Mouse (Mus musculus): ENCODE data around the gene Apobec2. TPM values are rescaled to one million over a fixed set of nuclear protein-coding genes. Genes with fewer than 3 reads are reported as not detected.
"Not testable (repeated sequence)": the region's sequence is repeated elsewhere in the genome, so short reads cannot be mapped to it uniquely, and the experiment has no call there.

Apobec2 gene
- total RNA-seq (2021): not detected

DNA sequence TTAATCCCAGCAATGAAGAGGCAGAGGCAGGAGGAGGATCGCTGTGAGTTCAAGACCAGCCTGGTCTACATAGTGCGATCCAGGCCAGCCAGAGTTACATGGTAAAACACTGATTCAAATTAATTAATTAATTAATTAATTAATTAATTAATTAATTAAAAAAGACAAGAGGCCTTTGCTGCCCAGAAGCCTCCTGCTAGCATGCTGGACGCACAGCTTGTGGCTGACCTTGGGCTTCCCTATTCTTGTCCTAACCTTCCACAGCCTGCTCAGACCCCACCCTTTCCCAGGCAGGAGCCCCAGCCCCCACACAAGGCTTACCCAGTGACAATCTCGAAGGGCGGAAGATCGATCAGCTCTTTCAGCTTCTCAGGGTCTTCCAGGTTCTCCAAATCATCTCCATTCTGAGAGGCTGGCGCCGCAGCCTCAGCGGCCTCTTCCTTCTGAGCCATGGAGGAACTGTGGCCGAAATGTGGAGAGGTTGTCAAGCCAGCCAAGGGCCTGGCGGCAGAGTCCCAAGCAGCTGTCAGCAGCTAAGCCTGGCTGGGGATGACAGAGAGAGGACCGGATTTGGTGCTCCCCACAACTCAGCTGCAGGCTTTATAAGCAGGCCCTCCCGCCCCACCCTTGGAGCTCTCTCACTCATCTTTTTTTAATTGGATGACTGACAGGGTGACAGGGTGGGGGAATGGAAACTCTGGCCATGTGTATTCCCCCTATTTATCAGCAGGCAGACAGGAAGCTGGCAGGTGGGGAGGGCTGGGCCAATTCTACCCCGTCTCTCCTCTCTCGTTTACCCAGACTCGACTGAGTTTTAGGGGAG, at the start of gene Apobec2:
Gene Apobec2, minus strand, starts transcription at position 773 of the 823 bp plus-strand sequence.
- intact Hi-C loops (cut with DNase I): no loop called here
- DNase-seq (ENCODE audit: low spot score in 2 of 2): no peak

- intact Hi-C loops (cut with DNase I): no loop called here
- peak in 1 of 2 experiments; percentile 14 for DNase-seq (ENCODE audit: low spot score in 2 of 2)
These were observed 47.2 kb upstream of the Apobec2 start for GRCm38 (mm10) chr17:48479952-48480351.

DNA sequence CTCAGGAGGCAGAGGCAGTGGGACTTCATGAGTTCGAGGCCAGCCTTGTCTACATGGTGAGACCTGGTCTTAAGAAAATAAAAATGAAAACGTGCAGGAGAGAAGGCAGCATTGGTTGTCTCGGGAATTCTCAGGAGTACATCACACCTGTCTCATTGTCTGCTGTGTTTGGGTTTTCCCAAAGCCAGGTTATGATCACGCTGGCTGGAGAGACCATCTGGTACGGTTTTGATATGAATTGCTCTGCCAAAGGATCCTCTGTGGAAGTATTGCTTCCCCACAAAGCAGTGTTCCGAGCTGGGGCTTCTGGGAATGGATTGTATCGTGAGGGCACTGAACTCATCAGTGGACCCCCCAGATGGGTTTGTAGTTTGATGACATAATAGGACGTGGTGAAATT, 42.7 kb upstream of the Apobec2 start:
- DNase-seq (ENCODE audit: low spot score in 2 of 2): no peak
- intact Hi-C loops (cut with DNase I): no loop called here

DNA sequence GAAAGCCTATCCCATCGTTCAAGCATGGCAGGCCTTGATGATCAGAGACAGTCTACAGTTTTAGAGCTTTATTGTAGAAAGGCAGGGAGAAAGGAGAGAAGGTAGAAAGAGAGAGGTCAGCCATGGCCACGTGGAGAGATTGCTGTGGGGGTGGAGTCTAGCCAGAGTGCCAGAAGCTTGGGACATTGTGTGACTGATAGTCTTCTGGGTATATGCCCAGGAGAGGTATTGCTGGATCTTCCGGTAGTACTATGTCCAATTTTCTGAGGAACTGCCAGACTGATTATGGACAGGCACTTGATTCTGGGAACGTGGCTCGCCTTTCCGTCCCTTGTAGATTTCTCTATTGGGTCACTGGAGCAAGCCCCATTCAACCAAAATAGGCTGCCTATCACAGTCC, 41.6 kb upstream of the Apobec2 start:
- intact Hi-C loops (cut with DNase I); DNase-seq (ENCODE audit: low spot score in 2 of 2): not testable (repeated sequence)

DNA sequence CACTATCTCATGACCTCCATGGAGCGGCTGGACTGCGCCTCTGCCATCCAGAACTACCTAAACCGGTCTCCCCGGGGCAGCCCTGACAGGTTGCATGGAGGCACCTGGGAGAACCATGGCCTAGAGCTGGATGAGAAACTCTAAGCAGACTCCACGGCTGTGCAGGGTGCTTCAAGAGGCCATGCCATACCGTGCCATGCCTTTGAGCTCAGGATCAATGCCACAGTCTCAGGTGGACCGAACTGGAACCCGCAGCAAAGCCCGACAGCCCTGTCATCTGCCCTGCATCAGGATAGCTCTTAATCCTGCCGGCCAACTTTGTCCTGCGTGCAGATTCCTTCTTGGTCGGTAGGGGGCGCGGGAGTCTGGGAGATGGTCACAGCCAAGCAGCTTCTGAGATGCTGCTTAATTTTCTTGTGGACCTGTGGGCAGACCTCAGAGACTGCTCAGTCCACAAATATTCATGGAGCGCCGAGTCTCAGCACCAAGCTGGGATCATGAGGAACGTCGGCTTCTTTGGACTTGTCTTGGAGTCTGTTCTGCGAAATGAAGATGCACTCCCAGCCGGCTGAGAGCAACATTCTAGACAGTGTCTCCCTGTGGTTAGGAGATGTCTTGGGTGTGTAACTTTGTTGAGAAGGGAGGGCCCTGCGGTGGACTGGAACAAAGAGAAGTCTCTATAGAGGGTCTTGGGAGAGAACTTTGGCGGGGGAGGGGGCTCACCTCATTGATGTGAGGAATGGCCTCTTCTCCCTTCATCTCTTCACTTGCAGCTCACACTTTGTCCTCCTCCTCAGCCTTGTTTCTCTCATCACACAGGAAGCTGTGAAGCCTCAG, 34.9 kb upstream of the Apobec2 start:
- intact Hi-C loops (cut with DNase I): loop anchor here (1.0 to 5.0 kb wide), 4 partner anchors 135 to 935 kb away; partner anchors contain the start of gene Lrfn2
- DNase-seq (ENCODE audit: low spot score in 2 of 2): peak; percentile 86 to 90

GRCm38 (mm10) chr17:48466769-48467394, 34.2 kb upstream of the Apobec2 start:
- intact Hi-C loops (cut with DNase I): loop anchor here (1.0 to 5.0 kb wide), 4 partner anchors 135 to 935 kb away; partner anchors contain the start of gene Lrfn2
- DNase-seq (ENCODE audit: low spot score in 2 of 2): no peak

GRCm38 (mm10) chr17:48463391-48463790, 30.7 kb upstream of the Apobec2 start:
- no peak for DNase-seq (ENCODE audit: low spot score in 2 of 2)
- intact Hi-C loops (cut with DNase I): no loop called here

DNA sequence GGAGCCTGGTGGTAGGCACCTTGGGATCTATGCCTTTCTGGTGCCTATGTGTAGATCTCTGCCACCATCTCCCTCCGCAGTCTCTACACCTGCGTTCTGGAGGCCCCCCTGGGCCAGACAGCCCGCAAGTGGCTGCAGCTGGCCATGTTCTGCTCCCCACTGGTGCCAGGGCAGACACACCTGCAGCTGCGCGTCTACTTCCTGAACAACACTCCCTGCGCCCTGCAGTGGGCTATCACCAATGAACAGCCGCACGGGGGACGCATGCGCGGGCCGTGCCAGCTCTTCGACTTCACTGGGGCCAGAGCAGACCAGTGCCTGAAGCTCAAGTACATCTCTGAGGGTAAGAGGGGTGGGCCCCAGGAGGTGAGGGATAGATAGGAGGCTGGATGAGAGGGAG, 29.4 kb upstream of the Apobec2 start:
- DNase-seq (ENCODE audit: low spot score in 2 of 2): no peak
- intact Hi-C loops (cut with DNase I): no loop called here

DNA sequence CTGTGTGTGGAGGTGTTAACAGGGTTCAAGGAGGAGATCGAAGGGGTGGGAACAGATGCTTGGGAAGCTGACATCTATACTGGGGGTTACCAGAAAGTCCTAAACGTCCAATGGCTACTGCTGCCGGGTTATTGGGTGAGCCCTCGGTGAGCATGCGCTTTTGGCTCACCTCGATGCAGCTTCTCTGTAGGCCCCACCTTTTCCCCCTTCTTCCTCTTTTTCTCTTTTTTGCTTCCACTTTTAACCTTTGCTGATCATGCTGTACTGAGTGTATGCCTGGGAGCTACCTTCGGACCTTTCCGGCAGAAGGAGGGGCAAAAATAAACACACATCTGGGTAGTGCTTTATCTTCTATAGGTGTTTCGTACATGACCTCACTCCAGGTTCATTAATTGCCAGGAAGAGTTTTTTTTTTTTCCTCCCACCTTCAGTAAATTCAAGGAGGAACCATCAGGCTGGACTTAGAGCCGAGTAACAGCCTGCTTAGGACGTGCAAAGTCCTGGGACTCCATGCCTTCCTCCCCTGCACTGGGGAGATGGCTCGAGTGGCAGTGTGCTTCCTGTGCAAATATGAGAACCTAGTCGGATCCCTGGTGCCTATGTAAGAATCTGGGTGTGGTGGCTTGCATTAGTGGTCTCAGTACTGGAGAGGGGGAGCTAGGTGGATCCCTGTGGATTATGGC, 25.4 kb upstream of the Apobec2 start:
- DNase-seq (ENCODE audit: low spot score in 2 of 2): no peak
- intact Hi-C loops (cut with DNase I): no loop called here

DNA sequence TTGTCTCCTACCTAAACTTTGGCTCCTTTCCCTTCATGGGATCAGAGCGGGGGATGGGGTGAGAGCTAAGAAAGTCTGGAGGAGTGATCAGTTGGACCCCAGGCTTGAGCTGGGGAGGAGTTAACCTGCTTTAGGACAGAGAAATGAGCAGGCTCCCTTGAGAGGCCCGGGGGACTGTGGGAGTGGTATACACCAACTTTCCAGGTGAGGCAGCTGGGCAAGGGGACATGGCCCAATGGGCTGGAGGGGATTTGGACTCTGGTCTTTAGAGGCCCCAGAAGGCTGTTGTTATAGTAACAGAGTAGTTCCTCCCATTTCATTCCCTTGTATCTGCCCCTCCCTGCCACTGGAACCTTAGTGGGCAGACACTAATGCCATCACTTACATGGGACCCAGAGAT, 23.2 kb upstream of the Apobec2 start:
- DNase-seq (ENCODE audit: low spot score in 2 of 2): no peak
- intact Hi-C loops (cut with DNase I): no loop called here

GRCm38 (mm10) chr17:48454688-48455087, 22.0 kb upstream of the Apobec2 start, which contains the start of gene Unc5cl:
Gene Unc5cl, plus strand, starts transcription at chr17:48454901.
- DNase-seq (ENCODE audit: low spot score in 2 of 2): no peak
- intact Hi-C loops (cut with DNase I): no loop called here

DNA sequence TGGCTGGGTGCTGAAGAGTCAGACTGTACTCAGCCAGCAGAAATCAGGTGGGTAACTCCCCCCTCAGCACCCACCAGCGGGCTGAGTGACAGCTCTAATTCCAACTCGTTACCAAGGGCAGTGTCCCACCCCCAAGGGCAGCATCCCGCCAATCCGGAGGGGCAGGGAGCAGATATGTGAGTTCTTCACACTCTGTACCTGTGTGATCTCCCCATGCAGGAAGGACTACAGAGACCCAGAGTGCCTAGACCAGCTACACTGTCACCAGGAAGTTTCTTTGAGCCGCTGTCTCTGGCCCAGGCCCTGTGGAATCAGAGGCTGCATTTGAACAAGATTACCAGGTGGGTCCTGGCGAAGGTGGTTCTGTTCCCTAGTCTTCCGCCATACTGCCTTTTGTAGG, 21.5 kb upstream of the Apobec2 start:
- intact Hi-C loops (cut with DNase I): no loop called here
- DNase-seq (ENCODE audit: low spot score in 2 of 2): no peak

GRCm38 (mm10) chr17:48453489-48453888, 20.8 kb upstream of the Apobec2 start:
- intact Hi-C loops (cut with DNase I): no loop called here
- DNase-seq (ENCODE audit: low spot score in 2 of 2): no peak

- no peak for DNase-seq (ENCODE audit: low spot score in 2 of 2)
- intact Hi-C loops (cut with DNase I): no loop called here
These were observed 19.2 kb upstream of the Apobec2 start for GRCm38 (mm10) chr17:48451753-48452444.

DNA sequence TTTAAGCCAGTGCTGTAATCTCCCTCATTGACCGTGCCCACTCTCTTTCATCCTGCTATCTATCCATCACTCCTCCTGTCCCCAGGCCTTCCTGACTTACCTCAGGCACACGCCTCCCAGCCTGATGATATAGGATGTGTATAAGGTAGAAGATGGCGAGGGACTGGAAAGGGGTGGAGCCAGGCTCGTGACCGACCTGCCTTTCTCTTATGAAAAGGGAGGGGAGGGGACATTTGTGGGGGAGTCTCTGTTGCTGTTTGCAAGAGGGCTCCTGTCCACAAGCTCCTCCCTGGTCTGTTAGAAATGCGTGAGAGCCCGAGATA, 18.6 kb upstream of the Apobec2 start, which contains the start of gene Tspo2:
Gene Tspo2, minus strand, starts transcription at position 170 of the 323 bp plus-strand sequence.
- DNase-seq (ENCODE audit: low spot score in 2 of 2): no peak
- intact Hi-C loops (cut with DNase I): no loop called here

GRCm38 (mm10) chr17:48450666-48451352, 18.1 kb upstream of the Apobec2 start:
- DNase-seq (ENCODE audit: low spot score in 2 of 2): no peak
- intact Hi-C loops (cut with DNase I): no loop called here

GRCm38 (mm10) chr17:48447675-48448074, 14.9 kb upstream of the Apobec2 start:
- no peak for DNase-seq (ENCODE audit: low spot score in 2 of 2)
- intact Hi-C loops (cut with DNase I): no loop called here

DNA sequence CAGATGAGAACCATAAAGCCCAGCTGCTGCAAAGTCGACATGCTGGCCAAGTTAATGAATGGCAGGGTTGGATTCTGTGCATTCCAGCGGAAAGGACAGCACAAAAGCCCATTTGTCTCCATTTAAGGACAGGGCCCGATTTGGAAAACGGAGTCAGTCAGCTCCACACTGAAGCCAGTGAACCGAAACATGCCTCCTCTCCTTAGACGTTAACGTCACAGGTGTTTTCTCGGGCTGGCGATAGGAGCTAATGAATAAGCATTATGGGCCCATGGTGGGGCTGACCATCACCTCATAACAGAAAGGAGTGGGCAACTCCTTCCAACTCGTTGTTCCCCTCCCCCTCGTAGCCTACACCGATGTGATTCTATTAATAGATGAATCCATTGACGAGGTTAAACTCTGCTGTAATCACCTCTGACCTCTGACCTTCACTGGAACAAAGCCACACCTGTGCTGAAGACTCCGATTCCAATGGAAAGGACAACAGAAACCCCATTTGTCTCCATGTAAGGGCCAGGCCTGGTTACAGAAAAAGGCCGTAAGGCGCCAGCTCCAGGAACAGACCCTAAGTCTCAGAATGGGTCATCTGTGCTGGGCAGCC, 10.9 kb upstream of the Apobec2 start:
- no peak for DNase-seq (ENCODE audit: low spot score in 2 of 2)
- intact Hi-C loops (cut with DNase I): no loop called here
